Mouse (Mus musculus): ENCODE measurements around the gene Pacrg.

DNA sequence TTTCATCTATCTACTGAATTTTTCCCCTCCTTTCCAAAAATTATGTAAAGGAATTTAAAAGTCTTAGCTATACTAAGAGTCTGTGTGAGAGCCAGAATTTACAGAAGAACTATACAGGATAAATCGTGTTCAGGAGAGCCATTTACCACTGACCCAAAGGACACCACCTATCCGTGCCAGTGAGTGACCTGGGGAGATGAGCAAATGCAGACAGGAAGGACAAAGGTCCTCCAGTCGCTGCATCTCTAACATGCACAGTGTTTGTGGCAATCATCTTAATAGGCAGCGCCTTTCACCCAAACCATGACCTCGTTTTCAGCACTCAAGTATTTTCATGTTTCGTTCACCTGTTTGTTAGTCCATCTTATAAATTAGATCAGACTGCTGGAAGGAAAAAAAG lies 105.4 kb downstream of the Pacrg start:
- TF ChIP-seq CTCF (IDR thresholded peaks at IDR 0.05; ENCODE audit: control insufficient read depth, insufficient read depth, insufficient read length) (no peak), MAX (IDR thresholded peaks at IDR 0.05) (no peak), FOSL1 (IDR thresholded peaks at IDR 0.05; ENCODE audit: insufficient read depth, low read length, poor library complexity, severe bottlenecking) (no peak), USF1 (IDR thresholded peaks at IDR 0.05; ENCODE audit: low read depth) (no peak), MYOD1 (IDR thresholded peaks at IDR 0.05; ENCODE audit: control insufficient read depth, insufficient read length, low read depth) (no peak), CEBPB (IDR thresholded peaks at IDR 0.05; ENCODE audit: low read depth) (no peak), MYOG (IDR thresholded peaks at IDR 0.05; ENCODE audit: control insufficient read depth, extremely low read depth, insufficient read length) (no peak)
